Mouse (Mus musculus): ENCODE results near the gene Gm42906. TPM values are rescaled to one million over a fixed set of nuclear protein-coding genes. Genes with fewer than 3 reads are reported as not detected.

Gm42906 gene
- total RNA-seq, 1 experiment: not detected

DNA sequence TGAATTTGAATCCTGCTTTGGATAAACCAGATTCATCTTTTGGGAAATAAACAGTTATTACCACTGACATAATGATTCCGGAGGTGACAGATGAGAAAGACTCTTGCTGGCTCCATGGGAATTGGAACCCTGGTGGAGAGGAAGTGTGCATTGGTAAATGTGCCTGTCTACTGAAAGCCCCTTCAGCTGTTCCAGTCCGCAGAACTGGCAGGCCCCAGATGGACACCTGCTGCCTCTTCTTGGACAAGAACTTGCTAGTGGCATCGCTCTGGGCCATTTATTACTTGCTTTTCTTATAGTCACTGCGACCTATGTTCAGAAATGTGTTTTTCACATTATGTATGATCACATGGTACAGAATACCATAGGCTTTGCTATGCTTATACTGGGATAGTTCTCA is 197.5 kb downstream of the Gm42906 start:
- TF ChIP-seq CHD2 (IDR thresholded peaks at IDR 0.05; ENCODE audit: low read depth, low read length) (no peak), ZNF384 (IDR thresholded peaks at IDR 0.05; ENCODE audit: low read depth, low read length) (no peak), HCFC1 (IDR thresholded peaks at IDR 0.05; ENCODE audit: borderline replicate concordance, insufficient read depth, low read length) (no peak), ZC3H11A (IDR thresholded peaks at IDR 0.05; ENCODE audit: borderline replicate concordance, low read depth, low read length) (no peak), MAFK (IDR thresholded peaks at IDR 0.05; ENCODE audit: insufficient read depth, low read depth, low read length) (no peak)
- Histone ChIP-seq H3K4me3 (ENCODE audit: insufficient read depth in 1 of 2, low read depth in 1 of 2, low read length in 2 of 2, poor library complexity in 1 of 2, severe bottlenecking in 1 of 2) (no peak overlapping the region), H3K9me3 (ENCODE audit: control insufficient read depth, insufficient read depth, low read depth, low read length) (no peaks in the 10 kb centered on the region), H3K27ac (ENCODE audit: insufficient read depth, low read depth, low read length, poor library complexity, severe bottlenecking) (no peak overlapping the region), H3K9ac (ENCODE audit: insufficient read depth, low read depth, low read length, poor library complexity, severe bottlenecking) (no peak overlapping the region), H3K4me1 (ENCODE audit: control insufficient read depth in 2 of 2, insufficient read depth in 2 of 2, low read length in 2 of 2, poor library complexity in 1 of 2) (peaks cover 0 to 3% of the 10 kb centered on the region in 2 experiments; a peak in 1 of 4 replicates), H3K36me3 (ENCODE audit: control insufficient read depth, insufficient read depth, low read length, poor library complexity, severe bottlenecking) (no peaks in the 10 kb centered on the region)
- no peak for DNase-seq (ENCODE audit: low read depth, low spot score)
- in situ Hi-C loops (cut with MboI; ENCODE audit: low sequenced_read_pairs in 2 of 2, unreplicated experiment in 2 of 2): no loop called here

DNA sequence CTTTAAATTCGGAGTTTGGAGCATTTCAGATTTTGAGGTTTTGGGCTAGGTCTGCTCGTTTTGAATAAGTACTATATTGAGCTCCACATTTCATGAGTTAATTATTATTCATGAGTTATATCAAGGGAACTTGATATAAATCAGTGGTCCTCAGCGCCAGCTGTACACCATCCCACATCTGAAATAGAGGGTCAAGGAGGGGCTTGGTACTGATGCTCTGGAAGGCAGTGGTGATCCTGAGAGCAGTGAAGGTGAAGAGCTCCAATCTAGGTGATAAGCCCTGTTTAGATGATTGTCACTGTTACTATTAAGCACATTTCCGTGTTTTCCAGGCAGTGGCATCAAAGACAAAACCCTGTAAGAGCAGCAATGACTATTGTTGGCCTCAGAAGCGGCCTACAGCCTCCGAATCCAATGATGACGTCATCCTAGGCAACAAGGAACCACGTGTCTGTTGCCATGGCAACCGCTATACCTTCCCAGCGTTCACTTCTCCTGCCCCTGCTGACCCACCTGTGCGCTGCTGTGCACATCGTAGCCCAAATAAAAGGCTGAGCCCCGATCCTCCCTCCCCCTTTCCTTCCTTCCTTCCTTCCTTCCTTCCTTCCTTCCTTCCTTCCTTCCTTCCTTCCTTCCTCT is 199.5 kb downstream of the Gm42906 start:
- in situ Hi-C loops (cut with MboI; ENCODE audit: low sequenced_read_pairs in 2 of 2, unreplicated experiment in 2 of 2): no loop called here
- H3K9ac ChIP-seq (ENCODE audit: insufficient read depth, low read depth, low read length, poor library complexity, severe bottlenecking): no peak overlapping the region
- TF ChIP-seq MAFK (IDR thresholded peaks at IDR 0.05; ENCODE audit: insufficient read depth, low read depth, low read length): no peak
- no peak for TF ChIP-seq ZC3H11A (IDR thresholded peaks at IDR 0.05; ENCODE audit: borderline replicate concordance, low read depth, low read length)
- no peak for TF ChIP-seq ZNF384 (IDR thresholded peaks at IDR 0.05; ENCODE audit: low read depth, low read length)
- no peak overlapping the region for H3K27ac ChIP-seq (ENCODE audit: insufficient read depth, low read depth, low read length, poor library complexity, severe bottlenecking)
- no peak for DNase-seq (ENCODE audit: low read depth, low spot score)
- H3K4me1 ChIP-seq (ENCODE audit: control insufficient read depth in 2 of 2, insufficient read depth in 2 of 2, low read length in 2 of 2, poor library complexity in 1 of 2): peaks cover 0 to 3% of the 10 kb centered on the region in 2 experiments; a peak in 1 of 4 replicates
- H3K4me3 ChIP-seq (ENCODE audit: insufficient read depth in 1 of 2, low read depth in 1 of 2, low read length in 2 of 2, poor library complexity in 1 of 2, severe bottlenecking in 1 of 2): no peak overlapping the region
- H3K36me3 ChIP-seq (ENCODE audit: control insufficient read depth, insufficient read depth, low read length, poor library complexity, severe bottlenecking): no peaks in the 10 kb centered on the region
- no peaks in the 10 kb centered on the region for H3K9me3 ChIP-seq (ENCODE audit: control insufficient read depth, insufficient read depth, low read depth, low read length)

DNA sequence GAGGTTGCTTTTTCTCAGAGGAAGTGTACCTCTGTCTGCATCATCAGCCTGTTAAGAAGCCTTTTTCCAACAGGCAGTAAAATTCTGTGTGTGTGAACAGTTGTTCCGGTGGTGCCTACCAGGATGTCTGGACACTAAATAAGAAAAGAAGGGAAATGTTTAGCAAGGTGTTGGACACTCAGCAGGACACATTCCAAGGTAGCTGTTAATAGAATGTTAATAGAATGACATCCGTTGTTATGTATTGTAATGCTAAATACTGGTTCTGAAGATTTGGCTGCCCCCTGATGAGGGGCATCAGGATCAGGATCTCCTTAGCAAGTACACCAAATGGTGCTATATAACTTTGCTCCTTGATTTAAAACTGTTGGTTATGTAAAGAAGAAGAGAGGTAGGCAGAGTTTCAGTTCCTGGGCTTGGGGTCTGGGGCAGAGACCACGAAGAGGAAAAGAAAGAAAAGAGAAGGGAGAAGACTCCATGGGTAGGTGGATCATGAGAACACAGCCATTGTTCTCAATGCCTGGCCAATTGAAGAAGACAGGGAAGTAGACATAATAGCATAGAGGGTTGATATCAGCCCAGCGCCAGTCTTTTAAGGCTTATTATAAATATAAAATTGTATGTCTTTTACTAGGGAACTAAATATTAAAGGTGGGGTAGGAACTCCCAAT is 204.1 kb downstream of the Gm42906 start:
- TF ChIP-seq MAFK (IDR thresholded peaks at IDR 0.05; ENCODE audit: insufficient read depth, low read depth, low read length): no peak
- TF ChIP-seq ZC3H11A (IDR thresholded peaks at IDR 0.05; ENCODE audit: borderline replicate concordance, low read depth, low read length): no peak
- no peak for TF ChIP-seq HCFC1 (IDR thresholded peaks at IDR 0.05; ENCODE audit: borderline replicate concordance, insufficient read depth, low read length)
- no peak for TF ChIP-seq CHD2 (IDR thresholded peaks at IDR 0.05; ENCODE audit: low read depth, low read length)
- no peak for TF ChIP-seq ZNF384 (IDR thresholded peaks at IDR 0.05; ENCODE audit: low read depth, low read length)
- H3K9me3 ChIP-seq (ENCODE audit: control insufficient read depth, insufficient read depth, low read depth, low read length): no peaks in the 10 kb centered on the region
- H3K27ac ChIP-seq (ENCODE audit: insufficient read depth, low read depth, low read length, poor library complexity, severe bottlenecking): no peak overlapping the region
- in situ Hi-C loops (cut with MboI; ENCODE audit: low sequenced_read_pairs in 2 of 2, unreplicated experiment in 2 of 2): no loop called here
- no peak overlapping the region for H3K9ac ChIP-seq (ENCODE audit: insufficient read depth, low read depth, low read length, poor library complexity, severe bottlenecking)
- H3K4me1 ChIP-seq (ENCODE audit: control insufficient read depth in 2 of 2, insufficient read depth in 2 of 2, low read length in 2 of 2, poor library complexity in 1 of 2): no peaks in the 10 kb centered on the region; a peak in 1 of 4 replicates
- no peaks in the 10 kb centered on the region for H3K36me3 ChIP-seq (ENCODE audit: control insufficient read depth, insufficient read depth, low read length, poor library complexity, severe bottlenecking)
- no peak for DNase-seq (ENCODE audit: low read depth, low spot score)
- no peak overlapping the region for H3K4me3 ChIP-seq (ENCODE audit: insufficient read depth in 1 of 2, low read depth in 1 of 2, low read length in 2 of 2, poor library complexity in 1 of 2, severe bottlenecking in 1 of 2)

DNA sequence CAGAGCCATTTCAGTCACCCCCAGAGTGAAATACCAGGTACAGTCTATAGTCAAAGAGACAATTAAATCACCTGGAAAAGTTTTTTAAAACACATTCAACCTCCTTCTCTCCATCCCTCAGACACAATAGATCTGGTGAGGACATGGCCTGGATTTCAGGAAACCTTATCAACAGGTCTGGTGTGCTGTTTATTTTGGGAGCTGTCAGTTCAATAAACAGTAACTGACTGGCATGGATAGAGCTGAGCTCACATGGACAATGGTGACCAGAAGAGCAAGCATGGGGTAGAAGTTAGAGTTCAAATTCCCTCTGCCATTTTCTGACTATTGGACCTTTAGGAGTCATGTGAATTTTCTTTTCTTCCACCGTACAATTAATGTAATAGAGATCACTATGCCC is 205.2 kb downstream of the Gm42906 start:
- Histone ChIP-seq H3K9me3 (ENCODE audit: control insufficient read depth, insufficient read depth, low read depth, low read length) (no peaks in the 10 kb centered on the region), H3K4me3 (ENCODE audit: insufficient read depth in 1 of 2, low read depth in 1 of 2, low read length in 2 of 2, poor library complexity in 1 of 2, severe bottlenecking in 1 of 2) (no peak overlapping the region)

More for the DNA sequence above, 205.2 kb downstream of the Gm42906 start:
- TF ChIP-seq MAFK (IDR thresholded peaks at IDR 0.05; ENCODE audit: insufficient read depth, low read depth, low read length): no peak
- no peak for TF ChIP-seq ZC3H11A (IDR thresholded peaks at IDR 0.05; ENCODE audit: borderline replicate concordance, low read depth, low read length)
- no peak for TF ChIP-seq HCFC1 (IDR thresholded peaks at IDR 0.05; ENCODE audit: borderline replicate concordance, insufficient read depth, low read length)
- no peak for TF ChIP-seq CHD2 (IDR thresholded peaks at IDR 0.05; ENCODE audit: low read depth, low read length)
- TF ChIP-seq ZNF384 (IDR thresholded peaks at IDR 0.05; ENCODE audit: low read depth, low read length): no peak
- DNase-seq (ENCODE audit: low read depth, low spot score): no peak
- Histone ChIP-seq H3K27ac (ENCODE audit: insufficient read depth, low read depth, low read length, poor library complexity, severe bottlenecking) (no peak overlapping the region), H3K4me1 (ENCODE audit: control insufficient read depth in 2 of 2, insufficient read depth in 2 of 2, low read length in 2 of 2, poor library complexity in 1 of 2) (peaks cover 3 to 6% of the 10 kb centered on the region in 2 experiments; a peak in 2 of 4 replicates), H3K36me3 (ENCODE audit: control insufficient read depth, insufficient read depth, low read length, poor library complexity, severe bottlenecking) (no peaks in the 10 kb centered on the region), H3K9ac (ENCODE audit: insufficient read depth, low read depth, low read length, poor library complexity, severe bottlenecking) (no peak overlapping the region)
- in situ Hi-C loops (cut with MboI; ENCODE audit: low sequenced_read_pairs in 2 of 2, unreplicated experiment in 2 of 2): no loop called here

Data from ES-E14 (cell line).